Mouse (Mus musculus) midbrain, embryonic 13.5 days (tissue): ENCODE results near the gene Cracr2a. TPM values are rescaled to one million over a fixed set of nuclear protein-coding genes. Genes with fewer than 3 reads are reported as not detected.

Experiments
- ATAC-seq: fragments of 200-750 bp; cut with Nextera tagmentation; 2 replicates; pipeline ENCODE4 v1.8.0; 2017; ENCODE audit warnings: mild to moderate bottlenecking, moderate TSS enrichment, moderate library complexity
- H3K27ac ChIP-seq: fragments of 300-500 bp; sonication (generic); 2 replicates; pipeline ENCODE4 v1.5.1; 2015; ENCODE audit warnings: inconsistent platforms, mild to moderate bottlenecking, moderate library complexity
- H3K27me3 ChIP-seq: fragments of 300-500 bp; sonication (generic); 2 replicates; pipeline ENCODE4 v1.6.1; 2015; ENCODE audit warnings: mild to moderate bottlenecking, inconsistent platforms
- H3K36me3 ChIP-seq: fragments of 300-500 bp; sonication (generic); 2 replicates; pipeline ENCODE4 v1.6.1; 2015; ENCODE audit warnings: mild to moderate bottlenecking, inconsistent platforms
- H3K4me1 ChIP-seq: fragments of 300-500 bp; sonication (generic); replicated peaks from 2 replicates; pipeline ENCODE4 v1.6.1; 2015; ENCODE audit warnings: inconsistent platforms
- H3K4me2 ChIP-seq: fragments of 300-500 bp; sonication (generic); replicated peaks from 2 replicates; pipeline ENCODE4 v1.6.1; 2015; ENCODE audit warnings: moderate library complexity, mild to moderate bottlenecking, inconsistent platforms
- H3K4me3 ChIP-seq: fragments of 300-500 bp; sonication (generic); replicated peaks from 2 replicates; pipeline ENCODE4 v1.5.1; 2015; ENCODE audit warnings: mild to moderate bottlenecking, inconsistent platforms
- H3K9ac ChIP-seq: fragments of 300-500 bp; sonication (generic); replicated peaks from 2 replicates; pipeline ENCODE4 v1.6.1; 2015; ENCODE audit warnings: mild to moderate bottlenecking, inconsistent platforms
- H3K9me3 ChIP-seq: fragments of 300-500 bp; sonication (generic); 2 replicates; pipeline ENCODE4 v1.6.1; 2016; ENCODE audit warnings: mild to moderate bottlenecking, inconsistent platforms
- whole genome bisulfite sequencing: fragments of 180-500 bp; shearing (Covaris S2); methylation state at CpG from one replicate; pipeline ENCODE4 v1.1.7; 2015; 5-methylcytosine and 5-hydroxymethylcytosine counted together
- polyA plus RNA-seq: library from polyadenylated mRNA; unstranded; fragments of >200 nt; fragmentation: Nextera tagmentation; extraction: Ambion mirVana; gene quantifications from 2 replicates; pipeline ENCODE4 v1.2.1, GENCODE M21; 2015

The Cracr2a gene
- polyA plus RNA-seq, 1 experiment from 2014 or later, result 0.24 TPM

DNA sequence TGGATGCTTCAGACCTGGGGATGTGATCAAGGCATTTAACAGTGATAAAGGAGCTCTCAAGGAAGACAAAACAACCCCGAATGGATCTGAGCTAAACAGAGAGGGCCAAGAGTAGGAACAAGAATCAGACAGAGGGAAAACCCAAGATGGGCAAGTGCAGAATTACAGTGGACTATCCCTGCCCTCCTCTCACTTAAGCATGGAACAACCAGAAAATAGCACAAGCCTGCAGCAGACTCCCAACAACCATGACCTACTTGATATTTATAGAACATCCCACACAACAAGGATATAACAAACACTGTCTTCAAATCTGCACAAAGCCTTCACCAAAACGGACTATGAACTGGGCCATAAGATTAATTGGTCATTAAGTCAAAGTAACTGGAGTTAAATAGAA lies 23.0 kb upstream of the Cracr2a start:
- no peak overlapping the region for H3K9ac ChIP-seq
- H3K36me3 ChIP-seq, result no peaks in the 10 kb centered on the region
- H3K27me3 ChIP-seq, result 0 out of 2 replicates have a peak, but pooled peaks cover 5% of the 10 kb centered on the region
- H3K4me2 ChIP-seq, result no peak overlapping the region
- no peaks in the 10 kb centered on the region for H3K9me3 ChIP-seq
- ATAC-seq, result no peak
- no peaks in the 10 kb centered on the region for H3K4me1 ChIP-seq
- no peak overlapping the region for H3K27ac ChIP-seq
- H3K4me3 ChIP-seq, result no peak overlapping the region
- 81% methylated on average over 2 of the region's 2 CpGs for WGBS

DNA sequence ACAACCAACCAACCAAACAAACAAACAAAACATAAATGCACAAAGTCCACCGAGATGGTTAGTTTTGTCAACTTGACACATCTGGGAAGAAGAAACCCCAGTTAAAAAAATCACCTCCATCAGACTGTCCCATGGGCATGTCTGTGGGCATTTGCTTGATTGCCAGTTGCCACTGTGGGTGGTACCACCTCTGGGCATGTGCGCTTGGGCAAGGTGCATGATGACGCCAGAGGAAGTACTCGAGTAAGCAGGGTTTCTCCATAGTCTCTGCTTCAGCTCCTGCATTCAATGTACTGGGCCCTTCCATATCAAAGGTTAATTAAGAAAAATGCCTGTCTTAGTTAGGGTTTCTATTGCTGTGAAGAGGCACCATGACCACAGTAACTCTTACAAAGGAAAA lies 21.9 kb upstream of the Cracr2a start:
- Histone ChIP-seq H3K27me3 (0 out of 2 replicates have a peak, but pooled peaks cover 5% of the 10 kb centered on the region), H3K36me3 (no peaks in the 10 kb centered on the region), H3K27ac (no peak overlapping the region), H3K4me2 (no peak overlapping the region), H3K4me1 (no peaks in the 10 kb centered on the region), H3K4me3 (no peak overlapping the region), H3K9ac (no peak overlapping the region), H3K9me3 (no peaks in the 10 kb centered on the region)
- no peak for ATAC-seq
- WGBS, result 92% methylated on average over 4 of the region's 4 CpGs

DNA sequence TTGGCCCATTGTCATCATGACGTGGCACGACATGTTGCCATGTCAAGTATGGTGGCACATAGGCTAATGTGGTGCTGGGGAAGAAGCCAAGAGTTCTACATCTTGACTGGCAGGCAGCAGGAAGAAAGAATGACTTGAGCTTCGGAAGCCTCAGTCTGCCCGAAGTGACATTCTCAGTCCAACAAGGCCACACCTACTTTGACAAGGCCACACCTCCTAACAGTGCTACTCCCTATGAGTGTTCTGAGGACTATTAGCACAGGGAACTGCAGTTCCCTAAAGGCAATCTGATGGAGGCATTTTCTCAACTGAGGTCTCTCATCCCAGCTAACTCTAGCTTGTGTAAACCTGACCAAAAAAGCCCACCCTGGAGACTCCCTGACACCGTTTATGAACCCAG lies 21.5 kb upstream of the Cracr2a start:
- Histone ChIP-seq H3K9ac (no peak overlapping the region), H3K4me1 (no peaks in the 10 kb centered on the region), H3K27ac (no peak overlapping the region), H3K9me3 (no peaks in the 10 kb centered on the region), H3K27me3 (0 out of 2 replicates have a peak, but pooled peaks cover 5% of the 10 kb centered on the region), H3K4me2 (no peak overlapping the region), H3K36me3 (no peaks in the 10 kb centered on the region), H3K4me3 (no peak overlapping the region)
- ATAC-seq, result no peak
- 69% methylated on average over 5 of the region's 5 CpGs for WGBS

DNA sequence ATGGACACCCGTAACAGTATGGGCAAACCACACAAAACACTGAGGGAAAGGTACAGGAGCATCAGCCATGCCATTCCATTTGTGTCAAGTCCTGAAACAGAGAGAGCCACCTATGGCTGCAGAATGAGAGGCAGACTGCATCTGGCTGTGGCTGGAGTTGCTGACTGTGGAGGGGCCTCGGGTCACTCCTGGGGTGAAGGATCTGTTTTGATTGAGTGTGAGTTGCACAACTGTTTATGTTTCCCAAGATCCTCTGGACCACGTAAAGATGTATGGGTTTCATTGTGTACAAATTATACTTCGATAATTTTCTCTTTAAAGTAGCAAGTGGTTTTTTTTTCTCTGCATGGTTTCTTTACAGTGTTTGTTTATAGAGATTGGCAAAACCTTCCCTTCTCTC lies 20.6 kb upstream of the Cracr2a start:
- no peak overlapping the region for H3K4me2 ChIP-seq
- 0 out of 2 replicates have a peak, but pooled peaks cover 3% of the 10 kb centered on the region for H3K27me3 ChIP-seq
- H3K4me1 ChIP-seq, result no peaks in the 10 kb centered on the region
- no peaks in the 10 kb centered on the region for H3K36me3 ChIP-seq
- no peaks in the 10 kb centered on the region for H3K9me3 ChIP-seq
- no peak overlapping the region for H3K27ac ChIP-seq
- WGBS, result 81% methylated on average over 4 of the region's 4 CpGs
- H3K4me3 ChIP-seq, result no peak overlapping the region
- no peak overlapping the region for H3K9ac ChIP-seq
- no peak for ATAC-seq

DNA sequence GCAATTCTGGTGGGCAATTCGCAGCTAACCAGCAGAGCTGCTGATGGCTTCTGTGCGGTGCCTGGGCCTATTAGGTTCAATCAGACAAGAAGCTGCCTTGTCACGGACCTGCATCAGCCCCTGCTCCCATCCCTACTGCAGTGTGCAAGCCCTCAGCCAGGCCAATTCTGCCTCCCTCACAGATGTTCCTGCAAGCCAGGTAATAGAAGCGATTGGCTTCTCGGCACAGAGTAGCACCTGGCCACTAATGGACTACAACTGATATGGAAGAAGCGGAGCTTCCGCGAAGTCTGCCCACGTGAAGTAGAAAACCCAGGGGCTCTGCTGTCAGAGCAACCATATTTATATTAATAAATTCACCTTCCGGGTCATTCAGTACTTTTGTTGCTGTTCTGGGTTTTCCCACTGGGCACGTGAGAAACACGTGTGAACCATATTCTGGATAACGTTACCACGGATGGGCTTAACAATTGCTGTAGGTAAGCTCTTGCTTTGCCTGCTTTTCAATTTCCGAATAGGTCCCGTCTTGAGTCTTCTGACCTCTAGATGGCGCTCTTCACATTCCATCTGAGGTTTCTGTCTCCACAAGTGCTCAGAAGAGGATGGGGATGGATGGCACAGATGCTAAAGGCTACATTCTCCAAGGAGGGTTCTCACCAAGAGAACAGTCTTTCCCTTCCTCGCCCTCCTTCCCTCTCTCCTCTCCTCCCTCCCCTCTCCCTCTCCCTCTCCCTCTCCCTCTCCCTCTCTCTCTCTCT lies 19.3 kb upstream of the Cracr2a start:
- H3K27me3 ChIP-seq, result 0 out of 2 replicates have a peak, but pooled peaks cover 3% of the 10 kb centered on the region
- H3K36me3 ChIP-seq, result no peaks in the 10 kb centered on the region
- H3K4me3 ChIP-seq, result no peak overlapping the region
- peak; percentile 77 for ATAC-seq
- no peak overlapping the region for H3K9ac ChIP-seq
- H3K9me3 ChIP-seq, result no peaks in the 10 kb centered on the region
- H3K27ac ChIP-seq, result no peak overlapping the region
- WGBS, result 34% methylated on average over 18 of the region's 18 CpGs
- no peaks in the 10 kb centered on the region for H3K4me1 ChIP-seq
- no peak overlapping the region for H3K4me2 ChIP-seq

DNA sequence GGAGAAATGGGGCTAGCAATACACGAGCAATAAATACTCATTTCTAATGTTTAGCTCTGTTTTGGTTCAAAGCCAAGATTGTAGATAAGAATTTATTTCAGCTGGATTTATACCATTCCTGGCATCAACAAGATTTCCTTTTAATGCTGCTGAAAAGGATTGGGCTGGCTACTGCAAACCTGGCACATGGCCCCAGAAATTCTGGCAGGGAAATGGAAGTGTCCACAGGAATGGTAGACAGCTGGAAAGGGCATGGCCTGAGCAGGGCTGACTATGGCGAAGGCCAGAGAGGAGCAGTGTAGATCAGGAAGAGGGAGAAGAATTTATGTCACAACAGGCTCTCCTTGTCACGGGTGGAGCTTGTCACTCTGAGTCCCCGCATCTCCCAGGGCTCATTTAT lies 14.5 kb upstream of the Cracr2a start:
- H3K4me1 ChIP-seq, result 0 out of 2 replicates have a peak, but pooled peaks cover 3% of the 10 kb centered on the region
- 73% methylated on average over 4 of the region's 4 CpGs for WGBS
- ATAC-seq, result no peak
- no peaks in the 10 kb centered on the region for H3K27me3 ChIP-seq
- no peak overlapping the region for H3K27ac ChIP-seq
- no peaks in the 10 kb centered on the region for H3K9me3 ChIP-seq
- no peak overlapping the region for H3K4me2 ChIP-seq
- H3K4me3 ChIP-seq, result no peak overlapping the region
- H3K9ac ChIP-seq, result no peak overlapping the region
- no peaks in the 10 kb centered on the region for H3K36me3 ChIP-seq

DNA sequence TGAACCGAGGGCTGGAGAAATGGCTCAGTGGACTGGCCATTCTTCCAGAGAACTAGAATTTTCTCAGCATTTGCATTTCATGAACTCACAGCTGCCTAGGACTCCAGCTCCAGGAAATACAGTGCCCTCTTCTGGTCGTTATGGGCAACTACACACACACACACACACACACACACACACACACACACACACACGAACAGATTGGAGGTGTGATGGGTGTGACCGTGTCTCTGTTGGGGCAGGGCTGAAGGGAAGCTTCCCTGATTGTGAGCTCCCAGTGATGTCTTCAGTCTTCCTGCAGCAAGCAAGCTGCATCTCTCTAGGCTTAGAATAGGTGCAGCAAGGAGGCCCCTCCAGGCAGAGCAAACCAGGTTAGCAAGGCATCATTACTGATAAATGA lies 8.2 kb upstream of the Cracr2a start:
- Histone ChIP-seq H3K9ac (no peak overlapping the region), H3K4me3 (no peak overlapping the region), H3K4me2 (no peak overlapping the region), H3K27ac (no peak overlapping the region), H3K4me1 (0 out of 2 replicates have a peak, but pooled peaks cover 3% of the 10 kb centered on the region), H3K9me3 (no peaks in the 10 kb centered on the region), H3K36me3 (no peaks in the 10 kb centered on the region), H3K27me3 (no peaks in the 10 kb centered on the region)
- ATAC-seq, result no peak
- WGBS, result 83% methylated on average over 4 of the region's 4 CpGs

DNA sequence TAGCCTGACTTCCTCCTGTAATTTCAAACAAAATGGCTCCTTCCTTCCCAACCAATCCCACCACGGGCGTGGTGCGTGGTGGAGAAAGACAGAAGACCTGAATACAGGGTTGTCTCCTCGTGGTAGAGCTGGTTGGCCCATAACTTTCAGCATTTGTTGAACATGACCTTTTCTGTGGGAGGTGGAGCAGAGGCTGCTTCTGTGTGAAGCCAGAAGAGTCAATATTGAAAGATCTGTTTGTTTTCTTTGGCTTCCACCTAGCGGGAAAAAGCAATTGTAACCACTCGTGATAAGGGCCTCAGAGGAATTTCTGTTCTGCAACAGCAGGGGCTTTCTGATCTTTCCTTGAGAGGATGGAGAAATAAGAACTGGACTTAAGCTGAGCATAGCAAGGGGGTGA lies 5.6 kb upstream of the Cracr2a start:
- Histone ChIP-seq H3K9me3 (no peaks in the 10 kb centered on the region), H3K36me3 (no peaks in the 10 kb centered on the region), H3K4me1 (peaks cover under 1% of the 10 kb centered on the region; the same call in 1 of the 2 replicates), H3K4me3 (no peak overlapping the region), H3K9ac (no peak overlapping the region), H3K27me3 (peaks cover 7% of the 10 kb centered on the region; the same call in 1 of the 2 replicates), H3K27ac (no peak overlapping the region), H3K4me2 (no peak overlapping the region)
- WGBS, result 81% methylated on average over 6 of the region's 6 CpGs
- ATAC-seq, result no peak

DNA sequence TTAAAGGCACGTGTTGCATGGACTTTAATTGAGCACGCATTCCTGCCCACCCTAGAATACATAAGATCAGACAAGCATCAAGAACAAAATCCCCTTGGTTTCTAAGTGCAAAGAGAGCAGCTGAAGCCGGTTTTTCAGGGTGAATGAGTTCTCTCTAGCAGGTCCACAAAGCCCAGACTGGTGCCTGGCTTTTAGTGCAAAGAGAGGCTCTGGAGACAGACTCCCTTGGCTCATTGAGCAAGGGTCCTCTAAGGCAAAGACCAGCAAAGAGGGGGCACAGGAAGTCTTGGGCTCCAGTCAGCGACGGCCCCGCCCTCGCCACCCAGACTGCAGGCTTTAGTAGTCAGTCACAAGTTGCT lies 287 bp upstream of the Cracr2a start:
- Histone ChIP-seq H3K4me2 (peak overlapping the region; percentile 78), H3K9ac (peak overlapping the region; percentile 63; the same call in 1 of the 2 replicates), H3K4me1 (peaks cover 10% of the 10 kb centered on the region), H3K27ac (no peak overlapping the region), H3K36me3 (no peaks in the 10 kb centered on the region), H3K4me3 (peak overlapping the region; percentile 47), H3K27me3 (peaks cover 12% of the 10 kb centered on the region), H3K9me3 (no peaks in the 10 kb centered on the region)
- 8% methylated on average over 7 of the region's 7 CpGs for WGBS
- no peak for ATAC-seq

DNA sequence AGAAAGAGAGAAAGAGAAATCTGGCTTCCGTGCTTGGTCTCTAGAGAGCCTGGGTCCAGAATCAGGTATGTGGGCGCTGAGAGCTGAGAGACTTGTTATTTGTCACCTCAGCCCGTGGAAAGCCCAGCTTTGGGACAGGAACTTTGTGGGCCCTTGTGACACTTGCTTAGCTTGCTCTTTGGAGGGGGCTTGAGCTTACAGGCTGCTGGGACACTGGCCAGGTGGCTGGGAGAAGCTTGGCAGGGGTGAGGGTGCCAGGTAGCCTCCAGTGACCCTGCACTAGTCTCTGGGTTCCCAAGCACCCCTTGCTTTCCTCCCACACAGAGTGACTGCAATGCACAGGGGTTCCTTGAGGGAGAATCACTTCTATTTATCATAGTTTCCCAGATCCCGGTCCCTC lies 2.4 kb downstream of the Cracr2a start:
- Histone ChIP-seq H3K27ac (no peak overlapping the region), H3K36me3 (no peaks in the 10 kb centered on the region), H3K4me3 (no peak overlapping the region), H3K27me3 (peaks cover 12% of the 10 kb centered on the region), H3K4me2 (no peak overlapping the region), H3K9ac (no peak overlapping the region), H3K9me3 (no peaks in the 10 kb centered on the region), H3K4me1 (peaks cover 10% of the 10 kb centered on the region)
- ATAC-seq, result no peak
- 76% methylated on average over 4 of the region's 4 CpGs for WGBS

DNA sequence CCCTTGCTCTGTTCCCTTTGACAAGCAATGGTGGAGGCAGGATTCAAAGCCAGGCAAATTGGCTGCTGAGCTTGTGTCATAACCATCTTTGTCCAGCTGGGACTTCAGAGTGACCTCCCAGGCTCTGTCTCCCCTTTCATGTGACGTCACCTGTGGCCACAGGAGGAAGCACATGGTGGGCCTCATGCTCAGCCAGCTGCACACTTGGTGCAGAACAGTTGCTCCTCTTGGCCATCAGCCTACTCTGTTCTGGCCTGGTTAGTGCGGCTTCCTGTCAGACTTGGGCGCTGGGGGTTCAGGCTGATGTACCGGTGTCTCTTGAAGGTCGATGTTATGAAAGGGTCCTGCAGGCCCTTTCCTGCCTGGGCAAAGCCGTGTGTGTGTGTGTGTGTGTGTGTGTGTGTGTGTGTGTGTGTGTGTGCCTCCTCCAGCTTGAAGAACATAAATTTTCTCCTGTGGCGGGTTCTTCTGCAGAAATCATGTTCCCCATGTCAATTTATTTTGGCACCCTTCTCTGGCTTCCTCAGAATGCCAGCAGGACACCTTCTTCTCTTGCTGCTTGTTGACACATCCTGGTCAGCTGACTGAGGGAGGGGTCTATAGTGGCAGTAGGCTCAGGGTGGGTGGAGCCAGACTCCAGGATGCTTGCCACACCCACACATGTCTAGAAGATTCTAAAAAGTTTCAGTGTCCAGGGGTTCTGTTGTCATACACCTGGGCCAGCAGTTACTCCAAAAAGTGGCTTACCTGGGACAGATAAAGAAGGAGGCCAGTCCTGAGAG lies 5.0 kb downstream of the Cracr2a start:
- H3K9ac ChIP-seq, result no peak overlapping the region
- H3K4me1 ChIP-seq, result peaks cover 4% of the 10 kb centered on the region
- no peaks in the 10 kb centered on the region for H3K9me3 ChIP-seq
- no peak for ATAC-seq
- no peak overlapping the region for H3K4me2 ChIP-seq
- peaks cover 5% of the 10 kb centered on the region; the same call in 1 of the 2 replicates for H3K27me3 ChIP-seq
- H3K36me3 ChIP-seq, result no peaks in the 10 kb centered on the region
- H3K4me3 ChIP-seq, result no peak overlapping the region
- 93% methylated on average over 6 of the region's 7 CpGs for WGBS
- no peak overlapping the region for H3K27ac ChIP-seq

DNA sequence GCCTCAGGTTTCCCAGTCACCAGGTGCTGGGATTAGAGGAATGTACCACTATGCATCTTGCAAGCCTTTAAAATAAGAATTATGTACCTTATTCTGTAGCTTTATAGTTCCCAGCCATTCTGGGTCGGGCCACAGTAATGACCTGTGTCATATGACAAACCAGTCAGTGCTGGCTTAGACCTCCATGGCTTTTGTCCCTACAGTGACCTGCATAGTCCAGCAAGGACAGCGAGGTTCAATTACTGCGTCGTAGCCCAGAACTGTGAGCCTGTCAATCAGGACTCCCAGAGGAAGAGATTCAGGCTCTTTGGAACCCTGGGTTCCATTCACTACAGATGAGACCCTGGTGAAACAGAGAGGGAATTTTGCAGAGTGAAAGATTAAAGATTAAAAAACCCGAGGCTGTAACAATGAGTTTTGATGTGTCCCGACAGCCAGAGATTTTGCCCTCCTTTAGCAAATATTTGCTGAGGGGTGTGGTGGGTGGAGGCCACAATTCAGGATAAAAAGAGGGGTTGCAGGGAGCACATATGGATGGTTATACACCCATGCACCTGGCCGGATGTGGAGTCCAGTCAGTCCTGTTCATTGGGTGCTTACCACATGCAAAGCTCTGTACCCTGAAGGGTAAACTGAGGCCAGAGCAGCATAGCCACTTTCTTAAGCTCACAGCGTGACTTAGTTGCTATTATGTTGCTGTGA lies 10.9 kb downstream of the Cracr2a start:
- no peak overlapping the region for H3K9ac ChIP-seq
- no peak overlapping the region for H3K4me3 ChIP-seq
- no peak overlapping the region for H3K27ac ChIP-seq
- 74% methylated on average over 8 of the region's 8 CpGs for WGBS
- H3K4me2 ChIP-seq, result no peak overlapping the region
- H3K4me1 ChIP-seq, result no peaks in the 10 kb centered on the region
- H3K27me3 ChIP-seq, result no peaks in the 10 kb centered on the region
- no peak for ATAC-seq
- no peaks in the 10 kb centered on the region for H3K9me3 ChIP-seq
- H3K36me3 ChIP-seq, result no peaks in the 10 kb centered on the region
